Mouse (Mus musculus): ENCODE results near the gene Psma1. TPM values are rescaled to one million over a fixed set of nuclear protein-coding genes. Genes with fewer than 3 reads are reported as not detected.

The Psma1 gene
- polyA plus RNA-seq, 1 experiment = 45.2 TPM

DNA sequence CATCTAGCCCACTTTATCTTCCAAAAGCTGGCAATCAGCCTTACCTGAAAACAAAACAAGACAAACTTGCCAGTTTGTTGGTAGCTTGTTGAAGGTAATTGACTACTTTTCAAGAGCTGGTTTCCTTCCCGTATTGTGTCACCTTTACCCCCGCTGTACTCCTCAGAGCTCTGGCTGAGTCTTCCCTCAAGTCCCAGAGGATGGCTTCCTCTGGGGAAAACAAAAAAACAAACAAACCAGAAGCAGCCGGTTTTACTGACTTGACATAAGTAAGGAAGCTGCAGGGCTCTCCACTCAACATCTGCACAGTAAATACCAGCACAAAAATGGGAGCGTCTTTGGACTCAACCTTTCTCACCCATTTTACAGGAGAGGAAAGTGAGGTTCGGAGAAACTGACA, 18.0 kb upstream of the Psma1 start:
- TF ChIP-seq POLR2A (IDR thresholded peaks at IDR 0.05; ENCODE audit: control insufficient read depth, low read depth, low read length) = no peak
- H3K4me1 ChIP-seq (ENCODE audit: control insufficient read depth, insufficient read depth, low read length) = peaks cover 6% of the 10 kb centered on the region
- H3K4me3 ChIP-seq (ENCODE audit: control insufficient read depth, low read depth, low read length) = no peak overlapping the region
- H3K36me3 ChIP-seq (ENCODE audit: control insufficient read depth, insufficient read depth, low read length) = no peaks in the 10 kb centered on the region
- H3K27ac ChIP-seq (ENCODE audit: control insufficient read depth, insufficient read depth, low read depth, low read length) = no peak overlapping the region
- no peaks in the 10 kb centered on the region for H3K27me3 ChIP-seq (ENCODE audit: control insufficient read depth, insufficient read depth, low read length)

DNA sequence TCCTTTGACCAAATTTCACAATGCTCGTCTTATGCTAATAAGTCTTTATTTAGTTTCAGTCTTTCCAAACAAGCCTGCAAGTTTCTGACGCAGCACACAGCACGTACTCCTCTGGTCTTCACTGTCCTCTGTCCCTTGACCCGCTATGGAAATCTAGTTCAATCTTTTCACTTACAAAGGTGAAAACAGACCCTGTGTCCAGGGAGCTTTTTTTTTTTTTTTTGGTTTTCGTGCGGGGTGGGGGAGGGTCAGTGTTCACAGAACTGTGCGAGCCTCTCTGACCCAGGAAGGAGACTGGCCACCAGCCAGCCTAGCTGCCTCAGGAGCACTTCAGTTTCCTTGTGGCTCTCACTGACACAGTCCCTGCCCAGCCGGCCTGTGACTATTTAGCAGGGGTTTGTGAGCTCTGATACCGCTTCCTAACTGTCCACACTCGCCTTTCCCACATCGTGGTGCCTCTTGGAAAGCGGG, 16.6 kb upstream of the Psma1 start:
- H3K27me3 ChIP-seq (ENCODE audit: control insufficient read depth, insufficient read depth, low read length) = no peaks in the 10 kb centered on the region
- TF ChIP-seq POLR2A (IDR thresholded peaks at IDR 0.05; ENCODE audit: control insufficient read depth, low read depth, low read length) (no peak), CTCF (IDR thresholded peaks at IDR 0.05; ENCODE audit: control insufficient read depth, insufficient read depth, insufficient replicate concordance, low read depth, low read length) (no peak)
- peak overlapping the region; percentile 26 for H3K4me3 ChIP-seq (ENCODE audit: control insufficient read depth, low read depth, low read length)
- peaks cover 6% of the 10 kb centered on the region for H3K4me1 ChIP-seq (ENCODE audit: control insufficient read depth, insufficient read depth, low read length)
- H3K36me3 ChIP-seq (ENCODE audit: control insufficient read depth, insufficient read depth, low read length) = no peaks in the 10 kb centered on the region
- H3K27ac ChIP-seq (ENCODE audit: control insufficient read depth, insufficient read depth, low read depth, low read length) = peak overlapping the region; percentile 63

DNA sequence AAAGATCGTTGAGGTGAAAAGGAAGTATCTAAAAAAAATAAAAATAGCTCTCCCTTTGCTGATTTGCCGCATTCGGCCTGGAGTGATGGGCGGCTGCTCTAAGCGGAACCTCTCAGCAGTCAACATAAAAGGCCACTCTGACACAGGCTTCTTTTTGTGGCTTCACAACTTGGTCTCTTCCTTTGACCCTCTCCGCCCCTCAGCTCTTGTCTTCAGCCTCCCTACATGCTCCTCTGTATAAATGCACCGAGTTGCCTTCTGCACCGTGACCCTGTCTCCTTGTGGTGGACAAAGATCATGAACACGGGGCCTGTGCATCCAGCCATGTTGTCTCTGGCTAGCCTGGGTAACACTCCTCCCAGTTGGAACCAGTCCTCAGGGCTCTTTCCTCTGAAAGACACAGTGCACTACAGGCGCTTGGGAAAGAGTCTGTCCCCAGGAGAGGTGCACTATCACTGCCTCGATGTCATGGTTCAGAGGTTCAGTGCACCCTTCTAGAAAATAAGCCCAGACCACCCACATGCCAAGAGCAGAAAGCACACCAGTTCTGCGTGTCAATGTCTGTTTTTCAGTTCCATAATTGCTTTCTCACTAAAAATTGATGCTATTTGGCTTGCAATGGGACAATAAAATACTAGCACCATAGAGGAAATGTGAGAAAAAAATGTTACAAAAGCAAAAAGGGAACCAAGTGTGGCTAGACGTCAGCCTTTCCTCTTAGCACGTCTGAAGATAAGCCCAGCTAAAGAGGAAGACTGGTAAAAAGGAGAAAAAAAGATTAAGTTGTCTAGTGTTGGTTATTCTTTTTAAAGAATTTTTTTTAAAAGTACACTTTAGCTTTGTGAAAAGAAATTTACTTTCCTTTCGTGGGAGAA, 15.8 kb upstream of the Psma1 start:
- H3K4me3 ChIP-seq (ENCODE audit: control insufficient read depth, low read depth, low read length) = no peak overlapping the region
- H3K4me1 ChIP-seq (ENCODE audit: control insufficient read depth, insufficient read depth, low read length) = peaks cover 6% of the 10 kb centered on the region
- TF ChIP-seq POLR2A (IDR thresholded peaks at IDR 0.05; ENCODE audit: control insufficient read depth, low read depth, low read length) (no peak), CTCF (IDR thresholded peaks at IDR 0.05; ENCODE audit: control insufficient read depth, insufficient read depth, insufficient replicate concordance, low read depth, low read length) (no peak)
- no peaks in the 10 kb centered on the region for H3K36me3 ChIP-seq (ENCODE audit: control insufficient read depth, insufficient read depth, low read length)
- H3K27me3 ChIP-seq (ENCODE audit: control insufficient read depth, insufficient read depth, low read length) = no peaks in the 10 kb centered on the region
- peak overlapping the region; percentile 56 for H3K27ac ChIP-seq (ENCODE audit: control insufficient read depth, insufficient read depth, low read depth, low read length)

DNA sequence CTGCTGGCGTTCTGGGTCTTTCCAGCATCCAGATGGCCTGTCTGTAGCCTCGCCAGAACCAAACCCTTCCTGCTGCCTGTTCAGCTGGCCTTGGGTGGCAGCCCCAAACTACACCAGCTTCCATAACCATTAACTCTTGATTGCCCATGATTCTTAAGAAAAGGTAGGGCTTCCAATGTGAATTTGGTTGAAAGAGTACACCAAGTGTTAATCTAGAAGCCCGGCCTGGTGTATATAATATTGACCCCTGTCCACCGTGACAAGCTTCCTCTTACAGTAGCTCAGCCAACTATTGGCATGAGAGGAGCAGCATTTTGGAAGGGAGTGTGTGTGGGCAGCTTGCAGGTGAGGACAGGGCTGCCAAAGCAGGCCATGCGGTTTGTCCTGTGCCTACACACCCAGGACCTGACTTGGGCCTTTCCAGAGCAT, 14.2 kb upstream of the Psma1 start:
- H3K36me3 ChIP-seq (ENCODE audit: control insufficient read depth, insufficient read depth, low read length) = no peaks in the 10 kb centered on the region
- no peaks in the 10 kb centered on the region for H3K27me3 ChIP-seq (ENCODE audit: control insufficient read depth, insufficient read depth, low read length)
- H3K27ac ChIP-seq (ENCODE audit: control insufficient read depth, insufficient read depth, low read depth, low read length) = no peak overlapping the region
- H3K4me3 ChIP-seq (ENCODE audit: control insufficient read depth, low read depth, low read length) = no peak overlapping the region
- peaks cover 6% of the 10 kb centered on the region for H3K4me1 ChIP-seq (ENCODE audit: control insufficient read depth, insufficient read depth, low read length)
- TF ChIP-seq CTCF (IDR thresholded peaks at IDR 0.05; ENCODE audit: control insufficient read depth, insufficient read depth, insufficient replicate concordance, low read depth, low read length) = no peak
- no peak for TF ChIP-seq POLR2A (IDR thresholded peaks at IDR 0.05; ENCODE audit: control insufficient read depth, low read depth, low read length)

DNA sequence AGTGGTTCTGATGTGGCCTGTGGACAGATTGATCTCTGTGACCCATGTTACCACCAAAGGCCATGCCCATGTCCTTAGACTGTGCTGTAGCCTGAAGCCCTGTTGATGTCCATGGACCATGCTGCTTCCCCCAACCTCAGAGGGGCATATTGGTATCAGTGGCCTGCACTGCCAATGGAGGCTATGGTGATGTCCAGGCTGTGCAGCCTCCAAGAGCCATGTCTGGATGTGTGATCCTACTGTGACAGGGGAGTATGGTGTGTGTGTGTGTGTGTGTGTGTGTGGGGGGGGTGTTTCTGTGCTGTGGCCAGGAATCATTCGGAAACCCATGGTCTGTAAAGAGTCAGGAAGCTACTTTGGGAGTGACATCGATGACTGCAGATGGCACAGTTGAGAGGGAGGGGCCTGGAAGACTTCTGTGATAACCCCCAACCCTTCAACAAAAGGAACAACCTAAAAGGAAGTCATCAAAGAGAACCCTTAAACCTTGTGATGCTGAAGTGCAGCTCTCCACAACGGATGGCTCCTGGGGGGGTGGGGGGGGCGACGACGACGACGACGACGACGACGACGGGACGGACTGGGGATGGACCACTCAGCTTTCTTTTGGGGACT, 8.5 kb upstream of the Psma1 start:
- H3K27me3 ChIP-seq (ENCODE audit: control insufficient read depth, insufficient read depth, low read length) = no peaks in the 10 kb centered on the region
- no peak overlapping the region for H3K4me3 ChIP-seq (ENCODE audit: control insufficient read depth, low read depth, low read length)
- H3K27ac ChIP-seq (ENCODE audit: control insufficient read depth, insufficient read depth, low read depth, low read length) = no peak overlapping the region
- TF ChIP-seq POLR2A (IDR thresholded peaks at IDR 0.05; ENCODE audit: control insufficient read depth, low read depth, low read length) (no peak), CTCF (IDR thresholded peaks at IDR 0.05; ENCODE audit: control insufficient read depth, insufficient read depth, insufficient replicate concordance, low read depth, low read length) (no peak)
- H3K4me1 ChIP-seq (ENCODE audit: control insufficient read depth, insufficient read depth, low read length) = peaks cover 4% of the 10 kb centered on the region
- H3K36me3 ChIP-seq (ENCODE audit: control insufficient read depth, insufficient read depth, low read length) = no peaks in the 10 kb centered on the region

DNA sequence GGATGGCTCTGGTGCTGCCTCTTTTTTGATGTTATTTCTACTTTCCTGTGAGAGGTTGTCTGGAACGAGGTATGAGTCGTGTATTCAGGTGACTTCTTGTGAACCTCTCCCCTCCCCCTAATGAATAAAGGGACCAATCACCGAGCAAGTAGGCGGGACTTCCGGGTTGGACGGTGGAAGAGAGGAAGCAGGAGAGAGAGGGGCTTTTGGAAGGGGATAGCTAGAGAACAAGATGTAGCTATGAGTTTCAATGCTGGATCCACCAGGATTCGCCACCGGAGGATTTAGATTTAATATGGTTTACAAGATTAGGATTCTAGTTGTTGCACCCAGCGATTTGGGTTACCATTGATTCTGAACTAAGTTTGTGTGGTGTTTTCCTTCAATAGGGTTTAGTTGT, 7.1 kb upstream of the Psma1 start:
- Histone ChIP-seq H3K36me3 (ENCODE audit: control insufficient read depth, insufficient read depth, low read length) (no peaks in the 10 kb centered on the region), H3K4me1 (ENCODE audit: control insufficient read depth, insufficient read depth, low read length) (peaks cover 4% of the 10 kb centered on the region), H3K4me3 (ENCODE audit: control insufficient read depth, low read depth, low read length) (peak overlapping the region; percentile 3; the same call in 1 of the 2 replicates), H3K27me3 (ENCODE audit: control insufficient read depth, insufficient read depth, low read length) (no peaks in the 10 kb centered on the region), H3K27ac (ENCODE audit: control insufficient read depth, insufficient read depth, low read depth, low read length) (no peak overlapping the region)
- TF ChIP-seq POLR2A (IDR thresholded peaks at IDR 0.05; ENCODE audit: control insufficient read depth, low read depth, low read length) = no peak
- no peak for TF ChIP-seq CTCF (IDR thresholded peaks at IDR 0.05; ENCODE audit: control insufficient read depth, insufficient read depth, insufficient replicate concordance, low read depth, low read length)

DNA sequence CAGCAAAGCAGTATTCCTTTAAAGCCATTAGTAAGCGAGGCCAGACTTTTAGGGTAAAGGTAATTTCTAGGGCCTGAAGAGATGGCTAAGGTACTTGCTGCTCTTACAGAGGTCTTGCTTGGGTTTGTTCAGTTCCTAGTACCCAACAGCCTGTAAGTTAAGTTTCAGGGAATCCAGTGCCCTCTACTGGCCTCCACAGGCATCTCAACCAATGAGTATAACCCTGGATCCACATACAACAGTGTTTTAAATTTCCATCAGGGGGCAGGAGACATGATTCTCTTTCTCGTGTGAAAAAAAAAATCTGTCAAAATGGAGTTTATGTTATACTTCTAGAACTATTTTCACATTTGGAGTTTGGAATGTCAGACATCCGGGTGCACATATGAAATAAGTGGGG, 5.8 kb upstream of the Psma1 start:
- Histone ChIP-seq H3K4me1 (ENCODE audit: control insufficient read depth, insufficient read depth, low read length) (peaks cover 4% of the 10 kb centered on the region), H3K4me3 (ENCODE audit: control insufficient read depth, low read depth, low read length) (no peak overlapping the region), H3K36me3 (ENCODE audit: control insufficient read depth, insufficient read depth, low read length) (no peaks in the 10 kb centered on the region), H3K27me3 (ENCODE audit: control insufficient read depth, insufficient read depth, low read length) (no peaks in the 10 kb centered on the region), H3K27ac (ENCODE audit: control insufficient read depth, insufficient read depth, low read depth, low read length) (no peak overlapping the region)
- TF ChIP-seq POLR2A (IDR thresholded peaks at IDR 0.05; ENCODE audit: control insufficient read depth, low read depth, low read length) (no peak), CTCF (IDR thresholded peaks at IDR 0.05; ENCODE audit: control insufficient read depth, insufficient read depth, insufficient replicate concordance, low read depth, low read length) (no peak)

All from testis, adult 2 months (tissue).